Mouse (Mus musculus) left cerebral cortex, adult 18-20 months (tissue): ENCODE measurements around the gene Hormad1. TPM values are rescaled to one million over a fixed set of nuclear protein-coding genes. Genes with fewer than 3 reads are reported as not detected.

Experiments used
- DNase-seq, 2 experiments: peaks; one replicate each; pipeline ENCODE4 v3.0.0; 2021 to 2022; ENCODE audit warnings: low spot score in 2 of 2, mixed read lengths in 1 of 2
- total RNA-seq, 2 experiments: library from RNA; stranded (reverse); gene quantifications; 2 replicates each; pipeline ENCODE4 v1.2.3; 2021

Gene Hormad1
- total RNA-seq, 2 experiments from 2014 or later, result not detected

DNA sequence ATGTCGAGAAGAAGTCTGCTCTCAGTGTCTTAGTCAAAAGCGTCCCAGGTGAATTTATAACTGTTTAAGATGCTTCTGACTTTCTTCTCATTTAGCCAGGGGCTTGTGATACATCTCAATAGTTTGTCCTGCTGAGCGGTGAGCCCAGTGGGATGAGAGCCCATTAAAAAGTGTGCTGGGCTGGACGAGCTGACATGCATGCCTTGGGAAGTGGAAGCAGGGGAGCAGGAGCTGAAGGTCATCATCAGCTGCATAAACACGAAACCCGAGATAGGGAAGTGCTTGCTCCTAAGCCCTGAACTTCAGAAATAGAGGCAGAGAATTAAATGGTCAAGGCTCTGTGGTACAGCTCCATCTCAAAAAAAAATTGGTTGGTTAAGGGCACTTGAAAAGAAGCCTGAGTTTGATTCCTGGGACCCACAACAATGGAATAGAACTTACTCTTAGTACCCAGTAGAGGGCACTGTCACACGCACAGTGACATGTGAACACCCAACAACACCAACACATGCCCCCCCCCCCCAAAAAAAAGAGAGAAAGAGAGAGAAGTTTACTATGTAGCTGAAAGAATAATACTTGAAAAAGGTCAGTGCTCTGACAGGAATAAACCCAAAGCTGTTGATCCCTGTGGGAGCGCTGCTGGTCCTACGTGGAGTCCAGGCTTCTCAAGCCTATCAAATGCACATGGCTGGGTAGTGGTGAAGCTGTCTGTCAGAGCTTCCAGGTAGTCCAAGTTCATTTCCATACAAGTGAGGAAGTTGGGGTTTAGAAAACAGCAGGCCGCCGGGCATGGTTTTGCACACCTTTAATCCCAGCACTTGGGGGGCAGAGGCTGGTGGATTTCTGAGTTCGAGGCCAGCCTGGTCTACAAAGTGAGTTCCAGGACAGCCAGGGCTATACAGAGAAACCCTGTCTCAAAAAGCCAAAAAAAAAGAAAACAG is 73.4 kb downstream of the Hormad1 start:
- DNase-seq, result no peak

DNA sequence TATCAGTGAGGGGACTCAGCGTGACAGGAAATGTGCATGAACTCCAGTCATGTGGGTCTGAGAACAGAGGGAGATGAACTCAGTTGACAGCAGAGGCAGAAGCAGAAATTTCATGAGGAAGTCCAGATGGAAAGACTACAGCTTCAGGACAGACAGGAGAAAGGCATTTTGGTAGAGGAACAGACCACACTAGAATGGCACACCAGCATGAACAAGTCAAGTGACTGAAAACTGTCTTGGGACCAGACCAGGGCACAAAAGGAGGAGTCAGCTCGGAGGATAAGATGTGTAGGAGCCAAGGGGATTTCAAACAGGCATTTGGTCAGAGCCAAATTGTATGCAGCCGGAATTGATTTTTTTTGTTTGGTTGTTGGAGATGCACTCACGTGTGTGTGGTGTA is 76.2 kb downstream of the Hormad1 start:
- DNase-seq, result no peak

DNA sequence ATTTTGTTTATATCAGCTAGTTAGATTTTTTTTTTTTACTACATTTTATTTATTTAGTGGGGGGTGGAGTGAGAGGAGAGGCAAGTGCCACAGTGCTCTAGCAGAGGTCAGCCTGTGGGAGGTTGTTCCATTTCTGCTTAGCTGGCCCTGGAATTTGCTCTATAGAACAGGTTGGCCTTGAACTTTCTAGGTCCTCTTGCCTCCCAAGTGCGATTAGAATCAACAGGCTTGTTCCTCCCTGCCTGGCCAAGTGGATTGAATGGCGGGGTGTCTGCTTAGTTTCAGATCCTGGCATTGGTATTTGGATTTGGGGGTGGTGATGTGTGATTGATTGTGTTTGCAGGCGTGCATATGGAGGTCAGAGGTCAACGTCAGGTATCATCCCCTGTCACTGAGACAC is 76.6 kb downstream of the Hormad1 start:
- no peak for DNase-seq

Other genes with a start within 250 kb of the Hormad1 start
- gene Cers2, start 244.9 kb upstream of the Hormad1 start, total RNA-seq, result 10 to 100 TPM; 42.0 to 43.5 TPM
- gene Setdb1, start 202.5 kb upstream of the Hormad1 start, total RNA-seq, result 10 to 100 TPM; 33.1 to 34.7 TPM
- not detected for gene 4930558C23Rik, start 156.8 kb upstream of the Hormad1 start, total RNA-seq
- 10 to 100 TPM; 31.1 to 34.7 TPM for gene Arnt, start 125.3 kb upstream of the Hormad1 start, total RNA-seq
- 1 to 10 TPM; 4.0 to 4.2 TPM for gene Ctsk, start 60.4 kb upstream of the Hormad1 start, total RNA-seq
- gene Ctss, start 32.9 kb upstream of the Hormad1 start, total RNA-seq, result 10 to 100 TPM; 67.5 to 69.8 TPM
- 10 to 100 TPM; 18.6 to 20.4 TPM for gene Golph3l, start 29.3 kb downstream of the Hormad1 start, total RNA-seq
- 100 to 1,000 TPM; 351 to 360 TPM for gene Ensa, start 65.3 kb downstream of the Hormad1 start, total RNA-seq
- gene Mcl1, start 99.1 kb downstream of the Hormad1 start, total RNA-seq, result 10 to 100 TPM; 59.7 to 64.1 TPM
- 1 to 10 TPM; 4.4 to 8.2 TPM for gene Adamtsl4, start 128.2 kb downstream of the Hormad1 start, total RNA-seq
- 10 to 100 TPM; 11.2 to 14.2 TPM for gene Ecm1, start 179.9 kb downstream of the Hormad1 start, total RNA-seq
- gene Tars2, start 200.5 kb downstream of the Hormad1 start, total RNA-seq, result 10 to 100 TPM; 37.1 to 39.4 TPM